Mouse (Mus musculus): ENCODE data around the gene Timm8a2.

Gene Timm8a2

DNA sequence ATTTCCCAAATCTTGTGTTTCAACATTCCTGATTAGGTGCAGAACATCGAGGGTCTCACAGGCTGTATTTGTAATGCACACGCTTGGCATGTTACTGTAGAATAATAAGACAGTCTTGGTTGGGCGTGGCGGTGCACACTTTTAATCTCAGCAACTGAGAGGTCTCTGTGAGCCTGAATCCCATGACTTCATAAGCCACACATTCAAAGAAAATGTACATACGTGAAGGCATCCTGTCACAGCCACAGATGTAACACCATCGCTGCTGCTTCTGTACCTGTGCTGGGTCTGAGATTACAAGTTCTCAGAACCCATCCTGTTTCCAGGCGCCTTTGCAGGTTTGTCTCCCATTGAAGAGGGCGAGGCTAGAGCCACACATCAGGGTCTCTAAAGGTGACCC, 22.7 kb upstream of the Timm8a2 start:
- in situ Hi-C loops (cut with MboI), result no loop called here

DNA sequence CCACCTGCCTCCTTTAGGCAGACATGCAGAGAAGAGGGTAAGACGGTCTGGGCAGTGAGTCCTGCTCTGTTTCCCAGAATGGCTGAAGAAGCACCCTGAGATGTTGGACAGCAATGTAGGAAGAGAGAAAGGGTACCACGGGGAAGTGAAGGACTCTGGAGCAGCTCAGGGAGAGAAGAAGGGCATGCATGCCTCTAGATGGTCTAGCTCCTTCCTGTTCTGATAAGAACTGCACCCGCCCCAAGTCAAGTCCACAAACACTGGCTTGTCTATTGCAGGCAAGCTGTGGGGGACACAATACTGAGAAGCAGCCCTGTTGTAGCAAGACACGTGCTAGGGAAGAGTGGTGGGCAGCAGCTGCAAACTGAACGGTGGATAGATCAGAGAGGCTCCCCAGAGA, 22.3 kb upstream of the Timm8a2 start:
- in situ Hi-C loops (cut with MboI), result no loop called here

DNA sequence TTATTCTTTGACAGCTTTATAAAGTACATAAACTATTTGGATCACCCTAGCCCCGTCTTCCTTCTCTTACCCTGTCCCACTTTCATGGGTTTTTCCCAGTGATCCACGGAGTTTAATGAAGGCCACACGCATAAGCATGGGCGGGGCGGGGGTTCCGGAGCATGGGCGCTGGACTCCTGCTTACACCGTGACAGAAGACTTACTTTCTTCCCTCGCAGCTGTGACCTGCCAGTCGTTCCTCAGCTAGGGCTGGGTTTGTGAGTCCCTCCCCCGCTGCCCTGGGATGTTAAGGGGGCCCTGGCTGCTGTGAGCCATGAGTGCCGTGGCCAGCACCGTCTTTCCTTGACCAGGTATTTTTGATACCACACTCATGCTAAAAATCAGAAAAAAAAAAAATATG, 21.7 kb upstream of the Timm8a2 start:
- in situ Hi-C loops (cut with MboI), result no loop called here

DNA sequence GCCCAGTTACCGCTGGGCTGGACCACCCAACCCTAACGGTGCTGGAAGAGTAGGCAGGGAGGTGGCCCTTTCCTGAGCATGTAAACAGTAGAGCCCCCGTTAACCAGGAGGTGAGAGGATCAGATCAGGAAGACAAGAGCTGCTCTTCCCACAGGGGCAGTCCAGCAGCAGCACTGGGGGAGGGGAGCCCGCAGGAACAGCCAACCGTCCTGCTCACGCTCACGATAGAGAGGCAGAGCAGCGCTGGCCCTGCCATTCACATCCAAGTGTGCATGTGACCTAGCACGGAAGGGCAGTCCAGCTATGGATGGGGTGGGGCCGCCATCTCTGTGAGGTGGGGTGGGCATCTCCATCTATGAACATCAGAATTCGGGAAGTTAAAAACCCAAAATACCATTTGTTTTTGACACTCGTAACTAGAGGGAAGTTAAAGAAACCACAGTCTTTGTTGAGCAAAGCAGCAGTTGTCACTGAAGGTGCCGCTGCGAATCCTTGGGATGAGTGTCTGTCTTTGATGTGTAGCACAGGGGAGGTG, 21.0 kb upstream of the Timm8a2 start:
- in situ Hi-C loops (cut with MboI), result no loop called here

DNA sequence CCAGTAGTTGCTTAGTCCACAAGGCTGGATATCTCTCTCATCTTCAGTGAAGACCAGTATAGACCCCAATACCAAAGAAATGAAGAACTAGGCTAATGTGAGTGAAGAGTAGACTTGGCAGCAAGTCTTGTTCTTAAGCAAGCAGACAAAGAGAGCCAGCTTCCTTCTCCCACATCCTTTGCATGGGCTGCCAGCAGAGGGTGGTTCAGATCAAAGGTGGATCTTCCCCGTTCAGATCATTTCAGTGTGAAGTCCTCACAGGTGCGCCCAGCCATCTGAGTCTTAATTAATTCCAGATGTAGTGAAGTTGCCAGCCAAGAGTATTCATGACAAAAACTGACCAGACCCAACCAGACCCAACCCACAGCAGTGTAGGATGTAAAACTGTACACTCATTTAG, 16.5 kb upstream of the Timm8a2 start:
- in situ Hi-C loops (cut with MboI), result no loop called here

DNA sequence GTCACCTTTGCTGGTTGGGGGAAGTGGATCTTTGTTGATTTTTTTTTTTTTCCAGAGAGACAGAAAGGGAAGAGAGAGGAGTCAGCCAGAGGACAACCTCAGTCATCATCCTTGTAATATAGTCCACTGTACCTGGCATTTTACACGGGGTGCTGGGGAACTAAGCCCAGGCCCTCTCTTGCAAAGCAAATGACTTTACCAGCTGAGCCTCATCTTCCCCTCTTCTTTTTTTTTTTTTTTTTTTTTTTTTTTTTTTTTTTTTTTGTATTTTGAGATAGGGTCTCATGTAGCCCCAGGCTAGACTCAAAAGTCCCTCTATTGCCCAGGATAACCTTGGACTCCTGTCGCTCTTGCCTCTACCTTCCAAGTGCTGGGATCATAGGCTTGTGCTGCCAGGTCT, 15.1 kb upstream of the Timm8a2 start:
- in situ Hi-C loops (cut with MboI), result no loop called here

DNA sequence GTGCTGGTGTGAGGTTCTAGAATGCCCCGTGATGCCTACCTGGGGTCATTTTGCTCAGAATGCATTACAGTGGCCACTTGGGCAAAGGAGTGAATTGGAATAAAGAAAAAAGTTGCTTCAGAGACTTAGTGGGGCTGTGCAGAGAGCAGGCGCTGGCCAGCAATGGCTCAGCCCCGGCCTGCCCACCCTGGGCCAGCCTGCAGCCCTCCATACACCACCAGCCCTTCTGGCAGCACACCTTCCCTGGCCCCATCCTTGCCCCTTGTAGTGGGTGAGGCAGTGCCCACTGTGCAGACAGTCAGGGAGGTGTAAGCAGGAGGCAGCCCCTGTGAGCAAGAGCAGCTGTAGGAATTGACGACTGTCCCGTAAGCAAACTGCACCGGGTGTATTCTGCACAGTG, 13.9 kb upstream of the Timm8a2 start:
- in situ Hi-C loops (cut with MboI), result no loop called here

DNA sequence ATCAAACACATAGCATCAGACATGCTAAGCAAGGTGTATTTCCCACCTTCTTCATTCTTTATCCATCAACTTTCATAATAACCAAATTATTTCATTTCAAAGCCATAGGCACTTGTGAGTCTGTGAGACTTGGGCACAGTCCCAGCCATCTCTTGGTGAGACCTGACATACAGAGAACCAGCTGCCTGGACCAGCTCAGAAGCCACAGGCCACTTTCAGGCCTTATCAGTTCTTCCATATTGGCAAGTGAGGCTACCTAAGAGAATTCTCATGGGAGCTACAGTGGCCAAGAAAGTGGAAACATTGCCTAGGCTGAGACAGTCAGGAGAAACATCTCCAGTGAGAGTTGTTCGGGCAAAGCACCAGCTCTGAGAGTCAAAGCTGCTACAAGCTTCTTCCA, 11.4 kb upstream of the Timm8a2 start:
- in situ Hi-C loops (cut with MboI), result no loop called here

DNA sequence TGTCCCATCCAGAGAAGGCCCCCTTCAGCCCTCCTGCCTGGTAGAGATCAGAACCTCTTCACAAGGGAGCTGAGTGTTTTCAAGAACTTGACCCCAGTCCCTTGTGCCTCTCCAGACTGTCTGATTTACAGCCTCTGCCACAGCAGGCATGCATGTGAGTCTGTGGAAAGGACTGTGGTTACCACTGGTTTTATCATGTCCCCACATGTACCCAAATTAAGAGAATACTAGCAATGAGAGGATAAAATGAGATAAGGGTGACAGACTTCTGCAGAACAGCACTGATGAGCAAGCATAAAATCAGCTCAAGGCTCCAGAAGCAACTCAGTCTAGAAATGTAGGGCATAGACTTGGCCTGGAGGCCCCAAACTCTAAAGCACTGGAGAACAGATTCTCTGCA, 10.5 kb upstream of the Timm8a2 start:
- in situ Hi-C loops (cut with MboI), result no loop called here

DNA sequence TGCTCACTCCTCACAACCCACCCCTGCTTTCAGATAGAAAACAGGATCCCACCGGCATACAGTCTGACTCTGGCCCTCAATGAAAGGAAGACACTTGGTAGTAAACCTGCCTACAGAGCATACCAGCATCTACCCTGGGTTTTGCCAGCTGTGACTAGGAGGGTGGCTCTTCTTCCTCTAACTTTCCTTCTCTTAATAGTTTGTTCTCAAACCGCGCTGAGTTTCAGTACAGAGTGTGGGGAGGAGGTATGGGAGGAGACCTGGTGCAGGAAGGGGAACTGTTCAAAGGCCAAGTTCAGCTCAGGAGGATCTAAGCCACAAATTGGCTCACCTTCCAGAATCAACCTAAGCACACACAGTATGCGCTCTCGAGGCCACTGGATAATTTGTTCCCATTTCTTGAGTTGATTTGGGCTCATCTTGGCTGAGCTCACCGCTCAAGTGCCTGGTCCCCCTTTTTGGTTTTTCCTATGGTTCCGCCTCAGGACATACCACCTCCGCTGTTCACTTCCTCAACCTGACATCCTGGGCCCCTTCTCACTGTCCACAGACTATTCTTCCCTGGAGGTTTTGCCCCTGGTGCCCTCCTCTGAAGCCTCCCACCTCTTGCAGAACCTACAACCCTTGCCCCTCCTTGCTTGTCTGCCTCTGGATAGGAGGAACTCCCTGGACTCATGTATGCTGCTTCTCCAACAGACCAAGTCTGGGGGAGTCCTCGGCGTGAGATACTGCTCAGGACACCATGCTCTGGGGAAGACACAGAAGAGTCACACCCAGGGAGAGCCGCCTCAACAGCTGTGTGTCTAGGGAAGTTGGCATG, 5.3 kb upstream of the Timm8a2 start:
- in situ Hi-C loops (cut with MboI), result no loop called here

DNA sequence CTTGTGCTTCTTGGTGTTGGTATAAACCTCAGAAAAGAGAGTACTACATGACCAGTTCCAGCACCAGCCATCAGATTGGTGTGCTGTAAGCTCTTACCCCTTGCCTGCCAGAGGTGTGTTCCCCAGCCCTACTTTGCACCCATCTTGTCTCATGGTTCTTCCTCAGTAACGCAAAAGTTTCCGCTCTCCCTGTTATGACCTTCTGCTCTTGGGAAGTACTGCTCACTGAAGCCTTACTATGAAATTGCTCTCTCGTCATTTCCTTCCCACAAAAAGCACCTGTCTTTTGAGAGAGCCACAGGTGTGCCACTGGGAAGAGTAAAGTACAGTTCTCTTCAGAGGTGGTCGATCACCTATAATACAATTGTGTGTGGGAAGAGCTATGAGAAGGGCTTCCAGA, 4.6 kb upstream of the Timm8a2 start:
- in situ Hi-C loops (cut with MboI), result no loop called here

DNA sequence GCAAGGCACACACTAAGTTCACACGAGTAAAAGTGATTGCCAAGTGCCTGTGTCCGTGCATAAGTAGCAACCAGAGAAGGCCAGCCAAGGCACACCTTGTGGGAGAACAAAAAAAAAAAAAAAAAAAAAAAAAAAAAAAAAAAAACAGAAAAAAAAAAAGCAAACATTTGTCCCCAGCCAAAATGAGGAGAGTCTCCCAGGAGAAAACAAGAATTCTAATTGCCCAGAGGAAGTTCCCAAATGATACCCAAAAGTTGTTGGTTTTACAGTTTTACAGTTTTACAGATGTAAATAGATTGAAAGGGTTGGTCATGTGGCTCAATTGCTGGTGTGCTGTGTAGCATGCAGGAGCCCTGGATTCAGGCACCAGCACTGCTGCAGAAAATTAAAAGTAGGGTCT, 2.4 kb upstream of the Timm8a2 start:
- in situ Hi-C loops (cut with MboI), result no loop called here

DNA sequence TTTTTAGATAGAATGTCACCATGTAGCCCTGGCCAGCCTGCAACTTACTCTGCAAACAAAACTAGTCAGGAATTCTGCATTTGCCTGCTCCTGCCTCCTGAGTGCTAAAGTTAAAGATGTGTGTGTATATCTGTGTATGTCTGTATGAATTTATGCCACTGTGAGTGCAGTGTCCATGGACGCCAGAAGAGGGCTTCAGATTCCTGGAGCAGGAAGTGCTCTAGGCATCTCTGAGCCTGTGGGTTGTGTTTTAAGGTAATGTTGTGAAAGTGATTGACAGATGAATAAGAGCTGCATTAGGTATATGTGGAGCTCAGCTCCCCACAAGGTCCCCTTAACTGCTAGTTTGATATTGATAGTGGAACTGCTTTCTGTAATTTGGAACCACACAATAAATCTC, 707 bp downstream of the Timm8a2 start:
- in situ Hi-C loops (cut with MboI), result no loop called here

DNA sequence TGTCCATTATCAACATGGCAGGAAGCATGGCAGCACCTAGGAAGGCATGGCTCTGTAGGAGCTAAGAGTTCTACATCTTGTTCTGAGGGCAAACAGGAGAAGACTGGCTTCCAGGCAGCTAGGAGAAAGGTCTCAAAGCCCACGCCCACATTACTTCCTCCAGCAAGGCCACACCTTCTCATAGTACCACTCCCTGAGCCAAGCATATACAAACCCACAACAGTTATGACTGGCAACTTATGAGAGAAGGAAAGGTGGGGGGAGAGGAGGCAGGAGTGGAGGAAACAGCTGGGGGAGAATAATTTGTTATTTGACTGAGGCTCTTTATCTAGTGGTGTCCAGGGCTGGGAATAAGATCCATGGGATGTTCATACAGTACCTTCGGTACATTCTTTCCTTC, 1.4 kb downstream of the Timm8a2 start:
- in situ Hi-C loops (cut with MboI), result no loop called here

DNA sequence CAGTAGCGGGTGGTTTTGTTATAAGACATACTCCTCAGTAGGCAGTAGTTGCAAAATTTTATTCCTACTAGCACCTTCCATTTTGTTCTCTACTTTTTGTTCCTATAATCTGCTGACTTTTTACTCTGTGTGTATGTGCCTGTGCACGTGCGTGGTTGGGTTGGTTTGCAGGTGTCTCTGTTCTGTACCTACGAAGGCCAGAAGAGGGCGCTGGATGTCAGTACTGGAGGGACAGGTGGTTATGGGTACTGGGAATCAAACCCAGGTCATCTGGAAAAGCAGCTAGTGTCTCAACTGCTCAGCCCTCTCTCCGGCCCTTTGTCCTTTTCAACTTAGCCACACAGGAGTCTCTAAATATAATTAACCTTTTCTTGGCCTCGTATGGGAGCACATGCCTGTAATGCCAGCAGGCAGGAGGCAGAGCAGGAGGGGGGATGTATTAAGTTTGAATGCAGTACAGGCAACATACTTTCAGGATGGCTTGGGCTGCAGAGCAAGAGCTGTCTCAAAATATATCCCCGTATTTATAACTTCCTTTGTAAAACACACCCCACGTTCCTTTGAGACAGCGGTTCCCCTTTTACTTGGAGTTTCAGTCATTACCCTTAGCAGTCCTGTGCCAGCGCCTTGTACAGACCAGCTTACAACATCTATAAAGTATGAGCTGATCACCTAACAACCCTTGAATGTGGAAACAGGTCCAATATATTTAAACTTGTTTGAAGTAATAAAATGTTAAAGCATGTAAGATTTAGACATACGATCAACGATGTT, 4.6 kb downstream of the Timm8a2 start:
- in situ Hi-C loops (cut with MboI), result no loop called here

DNA sequence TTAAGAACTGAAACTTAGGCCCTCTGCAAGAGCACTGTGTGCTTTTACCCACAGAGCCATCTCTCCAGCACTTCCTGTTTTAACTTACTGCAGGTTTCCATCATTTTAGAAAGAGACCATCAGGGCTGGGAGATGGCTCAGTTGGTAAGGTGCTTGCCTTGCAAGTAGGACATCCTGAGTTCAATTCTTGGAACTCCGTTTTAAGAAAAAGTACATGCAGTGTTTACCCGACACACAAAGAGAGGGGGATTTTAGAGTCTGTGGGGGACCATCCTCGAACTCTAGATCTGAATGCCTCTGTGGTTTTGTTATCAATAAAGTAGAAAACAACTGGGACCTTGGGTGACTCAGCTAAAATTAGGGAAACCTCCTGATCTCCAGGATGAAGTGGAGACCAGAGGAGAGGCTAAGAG, 6.9 kb downstream of the Timm8a2 start:
- in situ Hi-C loops (cut with MboI), result no loop called here

DNA sequence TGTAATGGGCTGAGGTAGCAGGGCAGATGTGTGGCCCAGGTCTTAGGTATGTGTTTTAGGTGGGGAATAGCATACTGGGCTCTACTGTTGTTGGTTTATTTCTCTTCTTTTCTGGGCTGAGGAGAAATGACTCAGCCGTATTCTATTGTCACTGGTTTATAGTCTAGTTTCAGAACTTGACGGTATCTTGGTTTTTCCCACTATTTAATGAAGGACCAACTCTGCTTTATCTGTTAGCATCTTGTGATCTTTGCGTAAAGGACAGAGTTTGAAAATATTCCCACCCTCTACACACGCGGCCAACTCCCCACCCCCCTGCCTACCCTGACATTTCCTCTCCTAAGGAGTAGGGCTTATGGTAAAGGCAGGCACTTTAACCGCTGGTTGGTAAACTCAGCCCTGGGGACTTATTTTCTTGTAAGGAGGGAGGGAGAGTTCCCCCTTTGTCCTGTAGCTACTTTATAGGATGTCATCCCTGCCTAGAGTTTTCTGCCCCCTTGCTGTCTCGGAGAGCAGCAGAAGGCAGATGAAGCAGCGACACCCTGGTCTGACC, 7.7 kb downstream of the Timm8a2 start:
- in situ Hi-C loops (cut with MboI), result no loop called here

DNA sequence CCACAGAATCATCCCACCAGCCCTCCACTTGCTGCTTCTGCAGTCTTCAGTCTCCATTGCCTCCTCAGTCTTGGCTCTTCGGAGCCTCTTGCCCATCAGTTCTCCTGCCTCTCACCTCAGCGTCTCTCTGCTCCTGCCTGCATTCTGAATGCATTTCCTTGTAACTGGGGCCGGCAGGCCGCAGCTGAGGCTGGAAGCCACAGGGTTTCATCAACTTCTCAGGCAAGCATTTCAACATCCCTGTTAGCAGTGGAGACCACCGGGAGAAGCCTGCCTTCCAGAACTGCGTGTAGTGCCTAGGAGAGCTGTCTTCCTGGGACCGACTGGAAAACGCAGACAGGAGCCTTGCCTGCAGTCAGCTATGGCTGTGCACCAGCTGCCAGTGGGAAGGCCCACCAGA, 13.3 kb downstream of the Timm8a2 start:
- in situ Hi-C loops (cut with MboI), result no loop called here

DNA sequence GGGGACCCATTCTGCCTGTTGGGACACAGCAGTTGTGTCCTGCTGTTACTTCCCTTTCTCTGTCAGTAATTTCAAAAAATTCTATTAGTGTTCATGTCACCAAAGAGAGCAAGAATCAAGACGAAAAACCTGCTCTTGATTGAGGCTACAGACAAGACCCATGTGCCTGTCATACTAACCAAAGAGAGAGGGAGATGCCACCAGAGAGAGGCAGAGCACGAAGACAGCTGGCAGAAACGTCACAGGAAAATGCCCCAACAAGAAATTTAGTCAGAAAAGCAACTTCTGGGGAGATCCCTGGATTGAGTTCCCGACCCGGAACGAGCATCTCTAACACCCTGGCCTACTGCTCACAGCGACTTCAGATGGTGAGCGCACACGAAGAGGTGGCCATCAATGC, 14.3 kb downstream of the Timm8a2 start:
- in situ Hi-C loops (cut with MboI), result no loop called here

DNA sequence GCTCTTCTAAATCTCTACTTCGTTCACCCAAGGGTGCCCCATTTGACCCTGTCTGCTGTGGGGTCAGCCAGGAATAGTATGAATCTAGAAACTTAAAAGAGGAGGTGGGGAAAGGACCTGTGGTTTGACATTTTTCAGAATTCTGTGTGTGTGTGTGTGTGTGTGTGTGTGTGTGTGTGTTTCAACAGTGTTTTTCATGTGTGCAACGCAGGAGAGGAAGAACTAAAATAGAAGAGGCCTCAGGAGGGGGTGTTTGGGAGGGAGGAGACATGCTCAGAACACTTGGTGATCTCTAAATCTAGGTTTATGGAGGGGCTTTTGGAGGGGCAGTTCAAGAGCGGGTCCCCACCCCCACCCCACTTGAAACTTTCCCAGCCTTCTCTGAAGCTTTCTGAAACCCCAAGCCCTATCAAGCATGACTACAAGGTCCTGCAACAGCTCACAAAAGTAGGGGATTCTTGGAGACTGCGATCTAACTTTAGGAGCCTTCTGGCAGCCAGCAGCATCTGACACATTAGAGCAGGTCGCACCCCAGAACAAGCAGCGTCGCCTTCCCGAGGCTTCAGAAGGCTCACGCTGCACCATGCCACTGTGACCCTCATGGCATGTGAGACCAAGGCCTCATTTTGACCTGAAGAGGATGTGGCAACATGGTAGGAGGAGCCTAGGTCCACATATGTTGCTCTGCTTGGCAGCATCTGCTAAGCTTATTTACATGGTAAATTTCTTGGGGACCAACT, 18.6 kb downstream of the Timm8a2 start:
- in situ Hi-C loops (cut with MboI), result no loop called here

DNA sequence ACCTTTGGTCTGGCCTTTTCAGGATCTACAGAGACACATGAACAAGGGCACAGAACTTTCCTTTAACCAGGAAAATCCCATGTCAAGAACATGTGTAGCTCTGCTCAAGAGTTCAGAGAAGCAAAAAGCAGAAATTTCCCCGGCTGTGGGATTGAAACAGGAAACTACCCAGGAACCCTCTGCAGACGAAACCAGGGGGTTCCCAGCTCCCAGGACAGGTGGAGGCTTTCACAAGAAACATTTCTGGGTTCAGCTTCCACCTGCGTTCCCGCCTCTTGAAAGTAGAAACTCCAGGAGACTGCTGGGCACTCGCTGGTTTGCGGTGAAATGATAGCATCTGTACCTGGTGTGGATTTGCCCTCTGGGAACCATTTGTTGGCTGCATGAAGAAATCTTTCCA, 22.4 kb downstream of the Timm8a2 start:
- in situ Hi-C loops (cut with MboI), result no loop called here

DNA sequence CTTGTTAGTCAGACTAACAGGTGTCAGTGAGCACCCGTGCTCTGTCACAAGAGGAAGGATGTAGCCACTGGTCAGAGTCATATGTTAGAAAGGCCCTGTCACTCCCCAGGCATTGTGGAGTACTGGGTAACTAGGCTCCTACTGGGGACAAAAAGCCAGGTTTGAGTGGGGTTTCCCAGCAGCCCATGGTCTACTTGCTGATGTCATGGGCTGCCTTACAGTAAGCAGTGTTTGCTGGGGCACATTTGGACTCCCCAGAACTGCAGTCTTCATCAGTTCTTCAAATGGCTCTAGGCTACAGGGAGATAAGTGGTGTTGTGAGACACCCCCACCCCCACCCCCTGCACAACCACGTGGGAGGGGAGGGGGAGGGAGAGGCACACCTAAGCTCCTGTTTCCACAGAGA, 23.5 kb downstream of the Timm8a2 start:
- in situ Hi-C loops (cut with MboI), result no loop called here

Measured in mature B cell (primary cell).